Mouse (Mus musculus) G1E-ER4 (cell line): ENCODE data around the gene Mrpl43. TPM values are rescaled to one million over a fixed set of nuclear protein-coding genes. Genes with fewer than 3 reads are reported as not detected.

Source experiments
- GATA1 ChIP-seq: IDR thresholded peaks from one replicate; pipeline ENCODE4 v1.8.0; 2012; ENCODE audit warnings: low read length, inconsistent platforms
- polyA plus RNA-seq: library from polyadenylated mRNA; stranded (reverse); fragments of >175 nt; gene quantifications from 2 replicates; pipeline ENCODE4 v1.2.3, GENCODE M21; 2012

Gene Mrpl43
- polyA plus RNA-seq, 1 experiment: 92.8 TPM

- no peak for TF ChIP-seq GATA1
These were observed 8.5 kb downstream of the Mrpl43 start for GRCm38 (mm10) chr19:44997786-44998185.

DNA sequence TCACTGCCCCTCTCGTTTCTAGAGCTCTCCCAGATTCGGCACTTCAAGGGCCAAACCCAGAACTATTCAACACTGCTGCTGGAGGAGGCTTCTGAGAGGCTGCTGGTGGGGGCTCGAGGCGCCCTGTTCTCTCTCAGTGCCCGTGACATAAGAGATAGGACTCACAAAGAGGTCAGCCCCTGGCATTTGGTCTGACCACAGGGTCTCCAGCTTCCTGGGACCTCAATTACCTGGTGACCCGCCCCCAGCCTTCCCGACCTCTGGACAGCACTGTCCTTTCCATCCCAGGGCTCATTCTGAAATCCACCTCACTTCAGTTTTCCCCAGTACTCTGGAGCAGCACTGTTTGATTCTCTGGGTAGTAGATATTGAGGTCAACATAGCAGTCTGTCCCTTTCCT is 13.5 kb downstream of the Mrpl43 start:
- TF ChIP-seq GATA1: no peak

DNA sequence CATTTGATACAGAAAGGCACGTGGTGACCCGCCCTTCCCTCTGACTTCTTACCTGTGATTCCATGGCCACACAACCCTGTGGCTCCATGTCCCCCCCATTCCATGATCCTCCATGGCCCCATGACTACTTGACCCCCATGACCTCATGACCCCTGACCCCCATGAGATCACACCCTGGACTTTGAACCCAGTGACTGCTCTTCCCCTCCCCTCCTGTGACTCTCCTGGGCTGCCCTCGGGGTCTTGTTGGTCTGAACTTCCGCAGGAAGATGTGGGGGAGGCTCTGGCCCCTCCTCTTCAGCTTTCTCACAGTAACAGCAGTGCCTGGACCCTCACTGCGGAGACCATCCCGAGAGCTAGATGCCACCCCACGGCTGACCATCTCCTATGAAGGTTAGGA is 14.0 kb downstream of the Mrpl43 start:
- no peak for TF ChIP-seq GATA1

GRCm38 (mm10) chr19:44991031-44991430 is 15.2 kb downstream of the Mrpl43 start:
- TF ChIP-seq GATA1: no peak

DNA sequence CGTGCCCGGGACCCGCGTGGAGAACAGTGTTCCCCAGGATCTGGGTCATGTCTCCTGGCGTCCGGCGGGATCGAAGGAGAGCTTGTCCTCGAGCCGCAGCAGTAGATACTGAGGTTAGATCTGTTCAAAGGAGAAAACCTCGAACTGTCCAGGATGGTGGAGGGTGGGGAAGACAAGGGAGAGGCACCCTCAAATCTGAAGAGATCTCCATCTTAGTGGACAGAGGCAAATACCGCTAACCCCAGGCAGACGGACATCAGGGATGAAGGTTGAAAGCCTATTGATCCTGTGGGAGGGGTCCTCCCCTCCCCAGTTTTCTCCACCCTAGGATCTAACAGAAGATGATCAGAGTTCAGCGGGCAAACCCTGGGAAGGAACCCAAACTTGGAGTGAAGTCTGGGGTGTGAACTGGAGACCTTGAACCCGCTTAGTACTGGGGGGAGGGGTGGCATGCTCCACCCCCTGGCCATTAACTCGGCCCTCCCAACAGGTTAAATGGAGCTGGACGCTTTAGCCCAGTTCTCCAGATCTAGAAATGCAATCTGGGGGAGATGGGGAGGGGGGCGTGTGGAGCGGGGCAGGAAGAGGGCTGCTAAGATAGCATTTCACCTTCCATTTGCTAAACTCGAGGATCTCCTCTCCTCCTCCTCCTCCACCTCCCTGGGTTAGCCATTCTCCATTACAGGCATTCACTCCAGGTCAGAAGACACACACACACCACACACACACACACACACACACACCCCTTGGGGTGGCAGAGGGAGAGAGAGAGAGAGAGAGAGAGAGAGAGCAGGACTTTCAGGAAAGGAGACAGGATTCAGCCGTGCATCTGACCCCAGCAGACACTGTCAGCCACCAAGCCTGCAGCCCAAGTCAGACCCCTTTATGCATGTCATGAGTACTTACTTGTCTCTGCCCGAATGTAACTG is 16.4 kb downstream of the Mrpl43 start:
- TF ChIP-seq GATA1: no peak

DNA sequence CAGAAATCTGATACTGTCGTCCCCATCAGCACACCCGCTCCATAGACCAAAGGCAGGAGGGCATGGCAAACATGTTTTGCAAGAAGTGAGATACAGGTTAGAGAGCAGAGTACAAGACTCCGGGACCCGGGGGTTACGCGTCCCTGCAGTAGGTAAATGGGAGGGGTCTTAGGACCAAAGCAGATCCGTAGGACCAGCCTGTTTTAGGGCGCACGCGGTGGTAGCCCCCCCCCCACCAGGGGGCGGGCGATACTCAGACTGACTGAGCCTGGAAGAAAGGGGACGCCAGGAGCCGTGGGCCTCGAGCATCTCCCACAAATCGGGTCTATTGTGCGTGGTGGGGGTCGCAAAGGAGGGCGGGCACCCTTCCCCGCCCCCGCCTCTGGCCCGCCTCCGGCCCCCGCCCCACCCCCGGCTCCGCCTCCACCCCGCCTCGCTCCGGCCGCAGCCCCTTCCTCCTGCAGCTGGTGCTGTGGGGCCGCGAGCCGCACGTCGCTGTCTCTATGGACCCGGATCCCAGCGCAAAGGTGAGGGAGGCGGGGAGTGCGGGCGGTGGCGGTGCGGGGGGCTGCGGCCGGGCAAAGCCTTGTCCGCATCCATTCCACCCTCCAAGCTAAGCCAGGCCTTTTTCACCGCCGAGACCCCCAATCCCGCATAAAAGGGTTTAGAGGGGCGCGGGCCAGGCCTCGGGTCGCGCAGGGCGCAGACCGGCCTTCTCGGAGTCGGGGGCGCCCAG is 17.2 kb downstream of the Mrpl43 start, which contains the start of gene Sema4g:
Sema4g (plus strand) TSS at position 271 of the 736 bp plus-strand sequence.
- no peak for TF ChIP-seq GATA1

- TF ChIP-seq GATA1: no peak
These were observed 17.9 kb downstream of the Mrpl43 start for GRCm38 (mm10) chr19:44988321-44988720.

GRCm38 (mm10) chr19:44987851-44988250 is 18.4 kb downstream of the Mrpl43 start:
- no peak for TF ChIP-seq GATA1

GRCm38 (mm10) chr19:44987004-44987403 is 19.2 kb downstream of the Mrpl43 start:
- no peak for TF ChIP-seq GATA1

GRCm38 (mm10) chr19:44985159-44985988 is 20.9 kb downstream of the Mrpl43 start:
- TF ChIP-seq GATA1: no peak

- no peak for TF ChIP-seq GATA1
These were observed 21.8 kb downstream of the Mrpl43 start for GRCm38 (mm10) chr19:44984420-44984819.

DNA sequence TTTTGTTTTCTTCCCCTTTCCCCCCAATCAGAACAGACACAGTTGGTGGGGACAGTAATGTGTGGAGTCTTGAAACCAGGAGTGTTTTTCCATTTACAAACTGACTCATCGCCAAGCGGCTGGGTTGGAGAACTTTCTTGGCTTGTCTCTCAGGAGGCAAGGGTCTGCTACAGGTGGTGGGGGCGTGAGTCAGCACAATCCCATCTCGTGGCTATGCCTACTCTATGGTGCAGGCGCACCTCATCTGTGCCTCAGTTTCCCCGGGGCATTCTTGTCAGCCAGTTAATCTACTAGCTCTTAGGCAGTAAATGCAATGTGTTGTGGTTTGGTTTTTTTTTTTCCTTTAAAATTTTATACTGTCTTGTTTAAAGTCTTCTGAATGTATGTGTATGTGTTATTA is 22.9 kb downstream of the Mrpl43 start:
- TF ChIP-seq GATA1: no peak

GRCm38 (mm10) chr19:44982477-44983115 is 23.6 kb downstream of the Mrpl43 start:
- no peak for TF ChIP-seq GATA1

- no peak for TF ChIP-seq GATA1
These were observed 25.5 kb downstream of the Mrpl43 start for GRCm38 (mm10) chr19:44980787-44981186.

GRCm38 (mm10) chr19:44977148-44977547 is 29.1 kb downstream of the Mrpl43 start:
- TF ChIP-seq GATA1: no peak
